Mouse (Mus musculus): Measurements from ENCODE around the gene Polr3c. TPM values are rescaled to one million over a fixed set of nuclear protein-coding genes. Genes with fewer than 3 reads are reported as not detected.

Polr3c gene
- polyA plus RNA-seq, 1 experiment: 43.0 TPM

DNA sequence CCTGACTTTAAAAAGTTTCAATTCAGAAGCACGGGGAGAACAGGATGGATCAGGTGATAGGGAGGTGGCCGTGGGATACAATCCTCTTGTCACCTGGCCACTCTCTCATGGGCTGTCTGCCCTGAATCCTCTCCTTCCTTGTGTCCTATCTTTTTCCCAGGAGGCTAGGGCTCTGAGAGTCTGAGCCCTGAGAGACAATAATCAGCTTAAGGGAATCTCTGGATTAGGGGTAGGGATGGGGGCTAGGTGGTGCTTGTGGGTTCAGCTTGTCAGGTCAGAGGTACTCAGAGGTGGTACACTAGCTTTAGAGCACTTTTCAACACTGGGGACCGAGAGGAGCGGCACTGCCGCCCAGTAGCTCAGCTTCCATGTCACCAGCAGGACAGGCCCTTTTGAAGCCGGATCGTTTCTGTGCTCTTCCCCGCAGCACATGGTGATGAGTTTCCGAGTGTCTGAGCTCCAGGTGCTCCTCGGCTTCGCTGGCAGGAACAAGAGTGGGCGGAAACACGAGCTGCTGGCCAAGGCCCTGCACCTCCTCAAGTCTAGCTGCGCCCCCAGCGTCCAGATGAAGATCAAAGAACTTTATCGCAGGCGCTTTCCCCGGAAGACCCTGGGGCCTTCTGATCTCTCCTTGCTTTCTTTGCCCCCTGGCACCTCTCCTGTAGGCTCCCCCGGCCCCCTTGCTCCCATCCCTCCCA lies 28.3 kb downstream of the Polr3c start:
- H3K36me3 ChIP-seq (ENCODE audit: control insufficient read depth, insufficient read depth, low read length, poor library complexity, severe bottlenecking): peaks cover 19% of the 10 kb centered on the region
- no peaks in the 10 kb centered on the region for H3K27me3 ChIP-seq (ENCODE audit: control insufficient read depth, insufficient read depth, low read length, poor library complexity, severe bottlenecking)
- H3K4me1 ChIP-seq (ENCODE audit: control insufficient read depth, insufficient read depth, low read length): peaks cover 12% of the 10 kb centered on the region
- no peak for TF ChIP-seq EP300 (IDR thresholded peaks at IDR 0.05; ENCODE audit: insufficient read depth, low read depth, low read length)
- no peak for TF ChIP-seq POLR2A (IDR thresholded peaks at IDR 0.05; ENCODE audit: insufficient read depth, low read length)
- no peak for TF ChIP-seq CTCF (IDR thresholded peaks at IDR 0.05; ENCODE audit: low read depth, low read length)
- H3K27ac ChIP-seq (ENCODE audit: insufficient read depth, low read length): no peak overlapping the region
- H3K9me3 ChIP-seq (replicated peaks; ENCODE audit: control insufficient read depth, insufficient read depth, low read length, poor library complexity, severe bottlenecking): no peaks in the 10 kb centered on the region
- H3K4me3 ChIP-seq (ENCODE audit: low read depth, low read length): peak overlapping the region; percentile 10; the same call in 1 of the 2 replicates
- no peak overlapping the region for H3K9ac ChIP-seq (ENCODE audit: low read depth, poor library complexity, severe bottlenecking)

DNA sequence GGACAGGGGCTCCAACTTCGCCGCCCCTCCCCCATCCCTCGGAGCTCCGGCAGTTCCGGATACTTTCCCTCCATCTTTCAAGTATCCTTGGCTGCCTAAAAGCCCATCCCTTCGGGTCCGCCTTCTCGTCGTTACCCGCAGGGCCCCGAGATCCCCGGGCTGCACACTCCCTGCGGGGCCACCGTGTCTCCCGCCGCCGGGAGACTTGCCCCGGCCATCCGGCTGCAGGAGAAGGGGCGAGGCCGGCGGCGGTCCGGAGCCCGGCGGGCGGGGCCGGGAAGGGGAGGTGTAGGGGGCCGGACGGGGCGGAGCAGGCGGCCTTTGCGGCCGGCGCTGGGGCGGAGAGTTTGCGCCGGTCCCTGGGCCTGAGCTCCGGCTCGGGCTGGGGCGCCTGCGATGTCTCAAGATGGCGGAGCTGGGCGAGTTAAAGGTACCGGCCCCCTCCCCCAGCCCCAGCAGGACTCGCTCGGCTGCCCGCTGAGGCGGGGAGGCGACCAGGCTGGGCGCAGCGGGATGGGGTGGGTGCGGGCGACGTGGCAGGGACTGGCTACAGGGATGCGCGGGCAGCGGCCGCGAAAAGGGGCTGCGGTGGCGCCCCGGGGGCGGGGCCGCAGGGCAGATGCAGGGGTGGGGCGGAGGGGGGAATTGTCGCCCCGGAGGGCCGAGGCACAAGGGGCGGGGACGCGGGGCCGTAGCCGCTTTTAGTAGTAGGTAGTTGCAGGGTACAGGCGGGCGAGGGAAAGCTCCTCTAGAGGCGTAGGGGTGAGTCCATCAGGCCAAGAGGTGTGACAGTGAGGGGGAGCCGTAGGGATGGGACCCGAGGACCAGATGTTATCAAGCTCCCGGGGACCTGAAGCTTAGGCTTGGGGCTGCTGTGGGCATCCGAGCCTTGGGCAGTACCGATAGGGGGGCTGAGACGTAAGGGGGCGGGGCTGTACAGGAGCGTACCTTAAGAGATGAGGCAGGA lies 30.4 kb downstream of the Polr3c start:
- Histone ChIP-seq H3K4me1 (ENCODE audit: control insufficient read depth, insufficient read depth, low read length) (peaks cover 7% of the 10 kb centered on the region), H3K27me3 (ENCODE audit: control insufficient read depth, insufficient read depth, low read length, poor library complexity, severe bottlenecking) (no peaks in the 10 kb centered on the region), H3K36me3 (ENCODE audit: control insufficient read depth, insufficient read depth, low read length, poor library complexity, severe bottlenecking) (peaks cover 8% of the 10 kb centered on the region), H3K27ac (ENCODE audit: insufficient read depth, low read length) (peak overlapping the region; percentile 53), H3K9me3 (replicated peaks; ENCODE audit: control insufficient read depth, insufficient read depth, low read length, poor library complexity, severe bottlenecking) (no peaks in the 10 kb centered on the region), H3K9ac (ENCODE audit: low read depth, poor library complexity, severe bottlenecking) (peak overlapping the region; percentile 85), H3K4me3 (ENCODE audit: low read depth, low read length) (peak overlapping the region; percentile 88)
- TF ChIP-seq CTCF (IDR thresholded peaks at IDR 0.05; ENCODE audit: low read depth, low read length): no peak
- TF ChIP-seq EP300 (IDR thresholded peaks at IDR 0.05; ENCODE audit: insufficient read depth, low read depth, low read length): 0 out of 2 replicates have a peak, but pooled peaks have one; percentile 9
- no peak for TF ChIP-seq POLR2A (IDR thresholded peaks at IDR 0.05; ENCODE audit: insufficient read depth, low read length)

GRCm38 (mm10) chr3:96696198-96696765 lies 31.1 kb downstream of the Polr3c start, which contains the start of gene Pias3:
Gene Pias3, plus strand, starts transcription at chr3:96696384.
- Histone ChIP-seq H3K36me3 (ENCODE audit: control insufficient read depth, insufficient read depth, low read length, poor library complexity, severe bottlenecking) (peaks cover under 1% of the 10 kb centered on the region; the same call in 1 of the 2 replicates), H3K27ac (ENCODE audit: insufficient read depth, low read length) (peak within 1 kb of the TSS; percentile 53), H3K9me3 (replicated peaks; ENCODE audit: control insufficient read depth, insufficient read depth, low read length, poor library complexity, severe bottlenecking) (no peaks in the 10 kb centered on the region), H3K4me3 (ENCODE audit: low read depth, low read length) (peak within 1 kb of the TSS; percentile 88), H3K27me3 (ENCODE audit: control insufficient read depth, insufficient read depth, low read length, poor library complexity, severe bottlenecking) (no peaks in the 10 kb centered on the region), H3K9ac (ENCODE audit: low read depth, poor library complexity, severe bottlenecking) (peak within 1 kb of the TSS; percentile 85), H3K4me1 (ENCODE audit: control insufficient read depth, insufficient read depth, low read length) (peaks cover 5% of the 10 kb centered on the region)
- TF ChIP-seq CTCF (IDR thresholded peaks at IDR 0.05; ENCODE audit: low read depth, low read length) (no peak), EP300 (IDR thresholded peaks at IDR 0.05; ENCODE audit: insufficient read depth, low read depth, low read length) (no peak), POLR2A (IDR thresholded peaks at IDR 0.05; ENCODE audit: insufficient read depth, low read length) (no peak)

DNA sequence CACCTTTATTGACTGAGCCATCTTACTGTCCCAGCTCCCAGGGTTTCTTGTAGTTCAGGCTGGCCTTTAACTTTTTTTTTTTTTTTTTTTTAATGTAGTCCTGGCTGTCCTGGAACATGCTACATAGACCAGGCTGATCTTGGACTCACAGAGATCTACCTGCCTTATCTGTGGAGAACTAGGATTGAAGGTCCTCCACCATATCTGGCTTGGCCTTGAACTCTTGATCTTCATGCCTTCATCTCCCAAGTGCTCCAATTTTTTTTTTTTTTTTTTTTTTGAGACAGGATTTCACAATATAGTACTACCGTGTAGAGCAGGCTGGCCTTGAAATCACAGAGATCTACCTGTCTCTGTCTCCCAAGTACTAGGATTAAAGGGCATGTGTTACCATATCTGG lies 33.8 kb downstream of the Polr3c start:
- H3K9me3 ChIP-seq (replicated peaks; ENCODE audit: control insufficient read depth, insufficient read depth, low read length, poor library complexity, severe bottlenecking): no peaks in the 10 kb centered on the region
- H3K4me3 ChIP-seq (ENCODE audit: low read depth, low read length): no peak overlapping the region
- no peak overlapping the region for H3K9ac ChIP-seq (ENCODE audit: low read depth, poor library complexity, severe bottlenecking)
- no peaks in the 10 kb centered on the region for H3K36me3 ChIP-seq (ENCODE audit: control insufficient read depth, insufficient read depth, low read length, poor library complexity, severe bottlenecking)
- H3K27ac ChIP-seq (ENCODE audit: insufficient read depth, low read length): no peak overlapping the region
- no peaks in the 10 kb centered on the region for H3K4me1 ChIP-seq (ENCODE audit: control insufficient read depth, insufficient read depth, low read length)
- H3K27me3 ChIP-seq (ENCODE audit: control insufficient read depth, insufficient read depth, low read length, poor library complexity, severe bottlenecking): no peaks in the 10 kb centered on the region
- TF ChIP-seq EP300 (IDR thresholded peaks at IDR 0.05; ENCODE audit: insufficient read depth, low read depth, low read length): no peak
- TF ChIP-seq CTCF (IDR thresholded peaks at IDR 0.05; ENCODE audit: low read depth, low read length): no peak
- TF ChIP-seq POLR2A (IDR thresholded peaks at IDR 0.05; ENCODE audit: insufficient read depth, low read length): no peak

- Histone ChIP-seq H3K9ac (ENCODE audit: low read depth, poor library complexity, severe bottlenecking) (no peak overlapping the region), H3K27me3 (ENCODE audit: control insufficient read depth, insufficient read depth, low read length, poor library complexity, severe bottlenecking) (no peaks in the 10 kb centered on the region), H3K9me3 (replicated peaks; ENCODE audit: control insufficient read depth, insufficient read depth, low read length, poor library complexity, severe bottlenecking) (no peaks in the 10 kb centered on the region), H3K27ac (ENCODE audit: insufficient read depth, low read length) (no peak overlapping the region), H3K36me3 (ENCODE audit: control insufficient read depth, insufficient read depth, low read length, poor library complexity, severe bottlenecking) (no peaks in the 10 kb centered on the region), H3K4me1 (ENCODE audit: control insufficient read depth, insufficient read depth, low read length) (no peaks in the 10 kb centered on the region), H3K4me3 (ENCODE audit: low read depth, low read length) (peak overlapping the region; percentile 19; the same call in 1 of the 2 replicates)
- TF ChIP-seq CTCF (IDR thresholded peaks at IDR 0.05; ENCODE audit: low read depth, low read length) (peak; percentile 58), POLR2A (IDR thresholded peaks at IDR 0.05; ENCODE audit: insufficient read depth, low read length) (no peak)
Observed at GRCm38 (mm10) chr3:96692506-96692905, 34.9 kb downstream of the Polr3c start.
